Mouse (Mus musculus): ENCODE measurements at regions not wholly inside any gene's neighbourhood (a gene's known extent, or its start where the extent isn't known, plus 50 kb on each side); places are given as distances from the start of the nearest gene placed in this dataset.

- no peaks in the 10 kb centered on the region for H3K4me1 ChIP-seq
- no peaks in the 10 kb centered on the region for H3K9me3 ChIP-seq
- no peaks in the 10 kb centered on the region for H3K36me3 ChIP-seq
- peaks cover 38% of the 10 kb centered on the region for H3K27me3 ChIP-seq (ENCODE audit: insufficient read depth, poor library complexity, severe bottlenecking)
- WGBS, result 42% methylated on average over 8 of the region's 8 CpGs
- DNase-seq (ENCODE audit: low spot score), result no peak
- H3K27ac ChIP-seq, result no peak overlapping the region
- no peak overlapping the region for H3K4me3 ChIP-seq
Observed at GRCm38 (mm10) chr8:23561683-23562385, 1150.7 kb downstream of the Mrps31 start.

GRCm38 (mm10) chr8:23562504-23562903 lies 1151.3 kb downstream of the Mrps31 start:
- H3K9me3 ChIP-seq, result no peaks in the 10 kb centered on the region
- H3K27ac ChIP-seq, result no peak overlapping the region
- H3K36me3 ChIP-seq, result no peaks in the 10 kb centered on the region
- WGBS, result 42% methylated on average over 9 of the region's 9 CpGs
- DNase-seq (ENCODE audit: low spot score), result no peak
- no peak overlapping the region for H3K4me3 ChIP-seq
- no peaks in the 10 kb centered on the region for H3K4me1 ChIP-seq
- H3K27me3 ChIP-seq (ENCODE audit: insufficient read depth, poor library complexity, severe bottlenecking), result peaks cover 38% of the 10 kb centered on the region

GRCm38 (mm10) chr8:23563065-23564020 lies 1152.2 kb downstream of the Mrps31 start:
- WGBS, result 10% methylated on average over 18 of the region's 18 CpGs
- Histone ChIP-seq H3K9me3 (no peaks in the 10 kb centered on the region), H3K4me3 (peak overlapping the region; percentile 37; the same call in 1 of the 2 replicates), H3K4me1 (no peaks in the 10 kb centered on the region), H3K36me3 (no peaks in the 10 kb centered on the region), H3K27ac (no peak overlapping the region), H3K27me3 (ENCODE audit: insufficient read depth, poor library complexity, severe bottlenecking) (peaks cover 38% of the 10 kb centered on the region)
- DNase-seq (ENCODE audit: low spot score), result no peak

GRCm38 (mm10) chr8:23567906-23568305 lies 1156.7 kb downstream of the Mrps31 start:
- Histone ChIP-seq H3K27me3 (ENCODE audit: insufficient read depth, poor library complexity, severe bottlenecking) (peaks cover 20% of the 10 kb centered on the region), H3K36me3 (no peaks in the 10 kb centered on the region), H3K27ac (no peak overlapping the region), H3K4me1 (no peaks in the 10 kb centered on the region), H3K9me3 (no peaks in the 10 kb centered on the region), H3K4me3 (no peak overlapping the region)
- no peak for DNase-seq (ENCODE audit: low spot score)
- 71% methylated on average over 3 of the region's 3 CpGs for WGBS

GRCm38 (mm10) chr8:23571338-23571737 lies 1154.3 kb downstream of the Adam3 start:
- 88% methylated on average over 1 of the region's 1 CpGs for WGBS
- Histone ChIP-seq H3K4me3 (no peak overlapping the region), H3K27ac (no peak overlapping the region), H3K4me1 (no peaks in the 10 kb centered on the region), H3K9me3 (no peaks in the 10 kb centered on the region), H3K36me3 (no peaks in the 10 kb centered on the region), H3K27me3 (ENCODE audit: insufficient read depth, poor library complexity, severe bottlenecking) (no peaks in the 10 kb centered on the region)
- DNase-seq (ENCODE audit: low spot score), result no peak

GRCm38 (mm10) chr8:23580106-23580505 lies 1145.5 kb downstream of the Adam3 start:
- H3K27me3 ChIP-seq (ENCODE audit: insufficient read depth, poor library complexity, severe bottlenecking), result no peaks in the 10 kb centered on the region
- WGBS, result 85% methylated on average over 4 of the region's 4 CpGs
- no peaks in the 10 kb centered on the region for H3K4me1 ChIP-seq
- no peaks in the 10 kb centered on the region for H3K9me3 ChIP-seq
- DNase-seq (ENCODE audit: low spot score), result peak; percentile 56
- H3K27ac ChIP-seq, result no peak overlapping the region
- no peak overlapping the region for H3K4me3 ChIP-seq
- no peaks in the 10 kb centered on the region for H3K36me3 ChIP-seq

GRCm38 (mm10) chr8:23580701-23581100 lies 1145.0 kb downstream of the Adam3 start:
- Histone ChIP-seq H3K36me3 (no peaks in the 10 kb centered on the region), H3K4me1 (no peaks in the 10 kb centered on the region), H3K27me3 (ENCODE audit: insufficient read depth, poor library complexity, severe bottlenecking) (no peaks in the 10 kb centered on the region), H3K27ac (no peak overlapping the region), H3K9me3 (no peaks in the 10 kb centered on the region), H3K4me3 (no peak overlapping the region)
- WGBS, result 90% methylated on average over 2 of the region's 2 CpGs
- DNase-seq (ENCODE audit: low spot score), result peak; percentile 52
